In the genomic region with DNA sequence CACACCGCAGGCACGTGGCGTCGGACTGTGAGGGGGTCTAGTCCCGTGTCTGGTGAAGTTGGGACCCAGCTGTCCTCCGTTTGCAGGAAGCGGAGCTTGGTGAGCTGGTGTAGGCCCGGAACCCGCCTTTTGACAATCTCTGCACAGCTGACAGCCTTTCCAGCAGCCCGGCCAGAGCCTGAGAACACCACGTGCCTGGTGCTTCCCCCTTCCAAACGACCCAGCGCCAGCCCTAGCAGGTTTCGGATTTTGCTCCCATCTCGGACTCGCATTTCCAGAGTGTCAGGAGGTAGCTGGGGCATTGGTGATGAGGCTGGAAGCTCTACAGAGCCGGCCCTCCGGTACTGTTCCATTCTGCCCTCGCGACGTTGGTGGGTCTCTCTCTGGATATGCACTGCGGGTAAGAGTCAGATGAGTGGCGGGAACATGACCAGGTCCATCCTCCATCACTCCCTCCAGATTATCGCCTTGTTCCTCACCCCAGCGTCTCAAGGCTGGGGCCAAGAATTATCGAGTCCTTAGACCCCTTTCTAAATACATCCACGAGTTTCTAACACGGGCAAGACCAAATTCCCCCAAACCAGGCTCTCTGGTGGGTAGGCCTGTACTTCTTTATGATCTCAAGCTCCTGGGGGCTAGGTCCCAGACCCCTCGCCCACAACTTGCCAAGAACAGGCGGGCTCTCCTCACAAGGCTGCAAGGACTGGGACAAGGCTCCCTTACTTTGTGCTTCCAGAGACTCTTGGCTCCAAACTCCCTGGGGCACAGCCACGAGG, we compare ENCODE assay signal across 8 mouse cellular contexts. TPM values are rescaled to one million over a fixed set of nuclear protein-coding genes. Genes with fewer than 3 reads are reported as not detected.
DNase-seq lines count a peak whose midpoint lies in the region; ATAC-seq and TF ChIP-seq lines count a peak whose summit lies in the region.

No protein-coding gene starts in this region.

- peak; percentile 39 for DNase-seq in lung, embryonic 14.5 days
- no peak for DNase-seq in lung, postnatal 25 days (ENCODE audit: low spot score)
- peak; percentile 40 for DNase-seq in heart, postnatal 4 days
- DNase-seq in spleen, adult 12 weeks (ENCODE audit: low spot score), result no peak
- no peak for DNase-seq in thymus, postnatal 10 days (ENCODE audit: low spot score in 2 of 2)

- H3K9me3 ChIP-seq in lung, embryonic 14.5 days (ENCODE audit: low read depth, low read length), result no peaks in the 10 kb centered on the region
- H3K9me3 ChIP-seq in limb, embryonic 12.5 days, result no peaks in the 10 kb centered on the region

- H3K27ac ChIP-seq in lung, embryonic 14.5 days (ENCODE audit: low read depth), result peak overlapping the region; percentile 76; the same call in 1 of the 2 replicates
- H3K27ac ChIP-seq in limb, embryonic 12.5 days, result peak overlapping the region; percentile 83
- peak overlapping the region; percentile 68 for H3K27ac ChIP-seq in olfactory bulb, adult 2 months (ENCODE audit: insufficient read depth, low read depth, low read length)

- H3K4me3 ChIP-seq in lung, embryonic 14.5 days (ENCODE audit: low read depth, low read length), result peak overlapping the region; percentile 88
- H3K4me3 ChIP-seq in limb, embryonic 12.5 days (replicated peaks), result peak overlapping the region; percentile 80
- H3K4me3 ChIP-seq in olfactory bulb, adult 2 months (ENCODE audit: insufficient read depth, low read depth, low read length), result peak overlapping the region; percentile 94

- WGBS in lung, embryonic 14.5 days, result 30% methylated on average over 31 of the region's 31 CpGs
- 51% methylated on average over 31 of the region's 31 CpGs for WGBS in limb, embryonic 12.5 days
- whole genome bisulfite sequencing in olfactory bulb, adult 2 months, result 17% methylated on average over 31 of the region's 31 CpGs

- peak overlapping the region; percentile 96 for H3K9ac ChIP-seq in lung, embryonic 14.5 days
- H3K9ac ChIP-seq in limb, embryonic 12.5 days (replicated peaks), result peak overlapping the region; percentile 92

- no peak for TF ChIP-seq POLR2A in olfactory bulb, adult 2 months (IDR thresholded peaks at IDR 0.05; ENCODE audit: insufficient read depth, low read depth, low read length)

- peak overlapping the region; percentile 94 for H3K4me2 ChIP-seq in lung, embryonic 14.5 days
- peak overlapping the region; percentile 85 for H3K4me2 ChIP-seq in limb, embryonic 12.5 days

- ATAC-seq in lung, embryonic 14.5 days (ENCODE audit: insufficient read depth), result peak; percentile 6; the same call in 1 of the 2 replicates
- ATAC-seq in erythroblast, adult 5-6 weeks (replicated peaks; ENCODE audit: low FRiP score, poor library complexity, severe bottlenecking), result peak; percentile 34
- peak; percentile 13; the same call in 1 of the 2 replicates for ATAC-seq in limb, embryonic 12.5 days (ENCODE audit: insufficient number of reproducible peaks, insufficient read depth, low FRiP score, low TSS enrichment, low read depth)

- peaks cover 10% of the 10 kb centered on the region for H3K4me1 ChIP-seq in lung, embryonic 14.5 days (ENCODE audit: insufficient read depth)
- peaks cover 36% of the 10 kb centered on the region for H3K4me1 ChIP-seq in limb, embryonic 12.5 days (replicated peaks)
- peaks cover 12% of the 10 kb centered on the region for H3K4me1 ChIP-seq in olfactory bulb, adult 2 months (ENCODE audit: control insufficient read depth, insufficient read depth, low read length)

- TF ChIP-seq CTCF in lung, embryonic 14.5 days (IDR thresholded peaks at IDR 0.05; ENCODE audit: low read depth), result no peak
- TF ChIP-seq CTCF in olfactory bulb, adult 2 months (IDR thresholded peaks at IDR 0.05; ENCODE audit: insufficient read depth, low read depth, low read length), result no peak

- no peaks in the 10 kb centered on the region for H3K27me3 ChIP-seq in lung, embryonic 14.5 days (ENCODE audit: insufficient read depth, low read length)
- peaks cover 6% of the 10 kb centered on the region for H3K27me3 ChIP-seq in limb, embryonic 12.5 days

- peaks cover 32% of the 10 kb centered on the region for H3K36me3 ChIP-seq in lung, embryonic 14.5 days (ENCODE audit: insufficient read depth)
- peaks cover 35% of the 10 kb centered on the region for H3K36me3 ChIP-seq in limb, embryonic 12.5 days

RNA-seq across cellular contexts. Expression of a gene that starts 0.7 kb away (rescaled TPM):
- polyA plus RNA-seq in lung, embryonic 14.5 days (2014; fragmentation: Nextera tagmentation; extraction: Ambion mirVana), result 87.1 and 90.3 TPM in 2 replicates
- total RNA-seq in erythroblast, adult 5-6 weeks (2015; ENCODE audit: low replicate concordance), result 6.3 and 9.6 TPM in 2 replicates
- total RNA-seq in erythroblast, adult 5-6 weeks (2017; ENCODE audit: low replicate concordance), result 2.5 and 4.7 TPM in 2 replicates
- total RNA-seq in heart, postnatal 4 days (2021), result 10 to 100 TPM; 27.8 to 28.6 TPM
- polyA plus RNA-seq in limb, embryonic 12.5 days (2016; fragmentation: Nextera tagmentation; extraction: Ambion mirVana), result 82.9 and 84.6 TPM in 2 replicates
- polyA plus RNA-seq in olfactory bulb, adult 2 months (2012; ENCODE audit: insufficient read depth, insufficient read length, low replicate concordance, missing spikeins), result not detected in 2 replicates

RNA-seq across cellular contexts. Expression of a gene that starts 10.4 kb away (rescaled TPM):
- 103 and 106 TPM in 2 replicates for polyA plus RNA-seq in lung, embryonic 14.5 days (2014; fragmentation: Nextera tagmentation; extraction: Ambion mirVana)
- total RNA-seq in erythroblast, adult 5-6 weeks (2015; ENCODE audit: low replicate concordance), result 22.8 and 26.7 TPM in 2 replicates
- total RNA-seq in erythroblast, adult 5-6 weeks (2017; ENCODE audit: low replicate concordance), result 30.0 and 37.1 TPM in 2 replicates
- total RNA-seq in heart, postnatal 4 days (2021), result 10 to 100 TPM; 77.5 to 86.9 TPM
- 103 and 104 TPM in 2 replicates for polyA plus RNA-seq in limb, embryonic 12.5 days (2016; fragmentation: Nextera tagmentation; extraction: Ambion mirVana)
- polyA plus RNA-seq in olfactory bulb, adult 2 months (2012; ENCODE audit: insufficient read depth, insufficient read length, low replicate concordance, missing spikeins), result not detected in 2 replicates

RNA-seq across cellular contexts. Expression of a gene that starts 12.8 kb away (rescaled TPM):
- polyA plus RNA-seq in lung, embryonic 14.5 days (2014; fragmentation: Nextera tagmentation; extraction: Ambion mirVana), result 111 and 129 TPM in 2 replicates
- total RNA-seq in erythroblast, adult 5-6 weeks (2015; ENCODE audit: low replicate concordance), result 4.6 and 7.5 TPM in 2 replicates
- 8.2 and 18.1 TPM in 2 replicates for total RNA-seq in erythroblast, adult 5-6 weeks (2017; ENCODE audit: low replicate concordance)
- total RNA-seq in heart, postnatal 4 days (2021), result 10 to 100 TPM; 50.0 to 53.5 TPM
- 296 and 302 TPM in 2 replicates for polyA plus RNA-seq in limb, embryonic 12.5 days (2016; fragmentation: Nextera tagmentation; extraction: Ambion mirVana)
- polyA plus RNA-seq in olfactory bulb, adult 2 months (2012; ENCODE audit: insufficient read depth, insufficient read length, low replicate concordance, missing spikeins), result not detected in 2 replicates

RNA-seq across cellular contexts. Expression of a gene that starts 15.7 kb away (rescaled TPM):
- polyA plus RNA-seq in lung, embryonic 14.5 days (2014; fragmentation: Nextera tagmentation; extraction: Ambion mirVana), result 8.2 and 9.6 TPM in 2 replicates
- total RNA-seq in erythroblast, adult 5-6 weeks (2015; ENCODE audit: low replicate concordance), result not detected in 2 replicates
- total RNA-seq in erythroblast, adult 5-6 weeks (2017; ENCODE audit: low replicate concordance), result not detected in 2 replicates
- total RNA-seq in heart, postnatal 4 days (2021), result 1 to 10 TPM; 3.9 to 4.0 TPM
- polyA plus RNA-seq in limb, embryonic 12.5 days (2016; fragmentation: Nextera tagmentation; extraction: Ambion mirVana), result 4.7 and 5.5 TPM in 2 replicates
- polyA plus RNA-seq in olfactory bulb, adult 2 months (2012; ENCODE audit: insufficient read depth, insufficient read length, low replicate concordance, missing spikeins), result not detected in 2 replicates

RNA-seq across cellular contexts. Expression of a gene that starts 18.3 kb away (rescaled TPM):
- not detected in 2 replicates for polyA plus RNA-seq in lung, embryonic 14.5 days (2014; fragmentation: Nextera tagmentation; extraction: Ambion mirVana)
- total RNA-seq in erythroblast, adult 5-6 weeks (2015; ENCODE audit: low replicate concordance), result not detected in 2 replicates
- total RNA-seq in erythroblast, adult 5-6 weeks (2017; ENCODE audit: low replicate concordance), result not detected in 2 replicates
- not detected for total RNA-seq in heart, postnatal 4 days (2021)
- not detected in 2 replicates for polyA plus RNA-seq in limb, embryonic 12.5 days (2016; fragmentation: Nextera tagmentation; extraction: Ambion mirVana)
- polyA plus RNA-seq in olfactory bulb, adult 2 months (2012; ENCODE audit: insufficient read depth, insufficient read length, low replicate concordance, missing spikeins), result not detected in 2 replicates

Comparison
In these comparisons a context has a peak if more than half of its experiments do, and no peak if none do; other contexts are left out.
1. DNase-seq: peak in lung, embryonic 14.5 days (single experiment) and heart, postnatal 4 days (single experiment); none in lung, postnatal 25 days (single experiment), spleen, adult 12 weeks (single experiment) and thymus, postnatal 10 days (0 of 2).
2. RNA of a gene that starts 0.7 kb away (polyA plus RNA-seq): 87.1 to 90.3 TPM in lung, embryonic 14.5 days and 82.9 to 84.6 TPM in limb, embryonic 12.5 days; not detected in olfactory bulb, adult 2 months; every median in the first group is over 10 times any median in the second.
3. RNA of a gene that starts 10.4 kb away (polyA plus RNA-seq): 103 to 104 TPM in limb, embryonic 12.5 days and 103 to 106 TPM in lung, embryonic 14.5 days; not detected in olfactory bulb, adult 2 months; every median in the first group is over 100 times any median in the second.
4. RNA of a gene that starts 12.8 kb away (polyA plus RNA-seq): 296 to 302 TPM in limb, embryonic 12.5 days and 111 to 129 TPM in lung, embryonic 14.5 days; not detected in olfactory bulb, adult 2 months; every median in the first group is over 100 times any median in the second.
5. Peak in every context shown above with its lines, with median percentiles within 50 percentile points of each other: ATAC-seq, H3K27ac ChIP-seq and H3K4me3 ChIP-seq.